Mouse (Mus musculus) heart, adult 11 months (tissue): ENCODE measurements at regions not wholly inside any gene's neighbourhood (a gene's known extent, or its start where the extent isn't known, plus 50 kb on each side); places are given as distances from the start of the nearest gene placed in this dataset.
A peak's percentile ranks its signal among the peaks of the same experiment; 100 is the strongest.
"Not testable (repeated sequence)": the region's sequence is repeated elsewhere in the genome, so short reads cannot be mapped to it uniquely, and the experiment has no call there.

Experiments
- DNase-seq: peaks from one replicate; pipeline ENCODE4 v3.0.0; 2022

DNA sequence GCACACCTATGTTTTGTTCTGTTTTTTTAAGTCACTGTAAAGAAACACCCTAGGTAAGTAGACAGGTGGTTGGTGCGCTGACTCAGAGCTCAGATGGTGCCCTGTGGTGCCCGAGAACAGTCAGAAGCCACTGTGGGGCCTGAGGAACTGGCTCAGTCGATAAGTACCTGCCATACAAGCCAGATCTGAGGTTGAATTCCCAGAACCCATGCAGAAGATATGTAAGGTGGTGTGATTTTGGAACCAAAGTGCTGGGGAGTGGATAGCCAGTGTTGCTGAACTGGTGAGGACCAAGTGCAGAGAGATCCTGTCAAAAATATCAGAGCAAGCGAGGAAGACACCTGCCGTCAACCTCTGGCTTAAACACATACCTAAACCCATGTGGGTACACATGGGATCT lies 65.4 kb downstream of the Chst1 start:
- DNase-seq = no peak

DNA sequence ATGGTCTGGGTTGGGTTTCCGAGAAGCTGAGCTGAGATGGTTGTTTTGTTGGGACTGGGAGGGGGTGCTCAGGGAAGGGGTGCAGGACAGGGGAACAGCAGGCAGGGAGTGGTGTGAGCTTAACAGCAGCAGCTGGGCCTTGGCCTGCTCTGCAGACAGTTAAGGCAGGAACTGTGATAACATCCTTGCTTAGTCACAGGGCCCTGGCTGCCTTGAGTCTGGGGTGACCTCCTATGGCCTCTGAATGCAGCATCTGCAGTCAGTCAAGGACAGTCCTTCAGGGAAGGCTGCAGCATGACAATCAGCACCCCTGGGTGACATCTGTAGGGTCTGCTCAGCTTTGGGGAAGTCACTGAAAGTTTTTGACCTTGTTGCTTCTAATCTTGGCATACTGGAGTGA lies 67.7 kb downstream of the Chst1 start:
- DNase-seq = peak; percentile 98

DNA sequence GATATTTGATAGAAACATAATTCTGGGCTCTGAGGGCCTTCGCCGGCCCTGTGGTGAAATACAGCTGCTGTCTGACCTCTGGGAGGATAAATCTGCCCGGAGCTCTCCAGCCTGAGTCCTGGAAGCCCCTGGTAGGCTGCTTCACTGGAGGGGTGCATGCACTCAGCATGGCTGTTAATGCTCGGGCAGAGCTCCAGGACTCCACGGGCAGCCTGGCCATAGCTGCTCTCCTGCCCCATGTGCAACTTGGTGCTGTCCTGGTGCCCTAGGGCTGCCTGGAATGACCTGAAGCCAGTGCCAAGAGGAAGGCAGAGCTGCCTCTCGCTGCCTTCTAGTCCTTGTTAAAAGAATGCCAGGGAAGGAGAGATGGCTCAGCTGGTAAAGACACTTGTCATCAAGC lies 68.2 kb downstream of the Chst1 start:
- peak; percentile 95 for DNase-seq

DNA sequence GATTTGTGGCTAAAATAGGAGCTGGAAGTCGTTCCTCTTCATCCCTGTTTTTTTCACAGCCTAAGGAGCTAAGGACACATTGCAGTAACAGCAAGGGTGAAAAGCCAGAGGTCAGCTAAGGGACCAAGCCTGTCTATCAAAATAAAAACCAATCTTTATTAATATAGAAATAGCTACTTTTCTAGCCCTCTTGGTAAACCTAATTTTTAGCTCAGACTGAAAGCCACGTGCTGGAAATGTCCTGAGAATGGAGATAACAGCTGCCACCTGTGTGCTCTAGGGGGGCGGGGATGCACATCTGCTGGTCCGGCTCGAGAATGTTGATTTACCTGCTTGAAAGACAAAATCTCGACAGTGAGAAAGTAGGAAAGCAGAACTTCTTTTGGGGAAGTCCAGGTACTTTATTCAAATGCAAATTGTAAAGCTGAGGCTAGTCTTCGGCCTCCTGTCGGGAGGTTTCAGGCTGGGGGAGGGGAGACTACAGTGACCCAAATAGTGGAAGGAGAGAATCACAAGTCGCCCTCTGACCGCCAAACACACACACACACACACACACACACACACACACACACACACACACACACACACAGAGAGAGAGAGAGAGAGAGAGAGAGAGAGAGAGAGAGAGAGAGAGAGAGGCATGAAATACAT lies 70.0 kb downstream of the Chst1 start:
- DNase-seq = not testable (repeated sequence)

DNA sequence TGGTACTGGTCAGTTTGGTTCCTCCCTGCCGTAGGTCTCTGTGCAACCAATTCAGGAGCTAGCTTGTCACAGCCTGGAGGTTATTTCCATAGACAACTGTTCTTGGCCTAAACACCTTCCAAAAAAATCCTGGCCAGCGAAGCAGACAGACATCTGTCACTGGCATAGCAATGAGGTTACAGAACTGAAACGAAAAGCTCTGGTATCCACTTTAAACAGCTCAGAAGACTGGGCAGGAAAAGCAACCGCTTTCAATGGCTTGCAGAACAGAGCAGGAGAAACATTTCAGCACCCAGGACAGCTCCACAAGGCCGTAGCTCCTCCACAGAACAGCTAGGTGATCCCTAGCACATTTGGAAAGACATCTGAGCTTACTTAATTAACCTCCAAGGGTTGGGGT lies 72.1 kb downstream of the Chst1 start:
- DNase-seq = no peak

DNA sequence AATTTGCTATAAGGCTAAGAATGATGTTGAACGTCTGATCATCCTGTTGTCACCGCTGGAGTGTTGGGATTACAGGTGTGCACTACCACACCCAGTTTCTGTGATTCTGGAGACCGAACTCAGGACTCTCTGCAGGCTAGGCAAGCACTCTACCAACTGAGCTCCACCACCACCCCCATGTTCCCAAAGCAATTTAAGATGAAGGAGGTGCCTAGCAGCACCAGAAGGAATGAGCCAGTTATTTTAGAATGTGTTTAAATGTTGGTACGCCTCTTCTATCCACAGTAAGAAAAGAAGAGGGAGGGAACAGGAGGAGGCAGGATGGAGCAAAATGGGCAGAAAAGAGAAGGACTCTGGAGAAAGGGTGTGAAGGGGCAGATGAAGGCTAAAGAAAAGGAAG lies 72.6 kb downstream of the Chst1 start:
- DNase-seq = no peak

DNA sequence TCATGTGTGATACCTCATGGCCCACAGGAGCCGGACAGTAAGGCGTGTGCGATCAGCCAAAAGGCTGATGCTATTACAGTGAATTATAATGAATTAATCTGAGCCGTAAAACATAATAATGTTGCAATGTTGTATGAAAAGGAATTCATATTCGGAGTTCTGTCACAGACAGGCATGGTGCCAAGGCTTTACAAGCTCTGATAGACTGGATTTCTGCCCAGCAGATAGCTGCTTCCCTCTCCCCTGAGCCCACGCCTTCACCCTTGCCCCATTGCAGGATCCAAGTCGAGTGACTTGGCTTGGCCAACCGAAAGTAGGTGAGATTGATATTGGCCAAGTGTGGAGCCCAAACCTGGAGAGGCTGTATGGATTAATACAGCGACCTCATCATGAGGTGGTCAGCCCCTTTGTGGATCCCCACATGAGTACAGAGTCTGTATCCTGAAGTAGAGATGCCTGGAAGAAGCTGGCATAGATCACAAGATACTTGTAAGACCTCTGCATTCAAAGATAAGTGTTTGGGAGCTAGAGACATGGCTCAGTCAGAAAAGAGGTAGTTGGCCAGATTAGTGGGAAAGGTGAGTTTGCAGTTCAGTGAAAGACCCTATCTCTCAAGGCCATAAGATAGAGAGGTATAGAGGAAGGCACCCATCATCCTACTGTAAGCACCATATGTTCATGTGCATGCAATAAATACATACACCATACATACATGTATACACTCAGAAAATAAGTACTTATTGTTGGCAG lies 73.7 kb downstream of the Chst1 start:
- no peak for DNase-seq

DNA sequence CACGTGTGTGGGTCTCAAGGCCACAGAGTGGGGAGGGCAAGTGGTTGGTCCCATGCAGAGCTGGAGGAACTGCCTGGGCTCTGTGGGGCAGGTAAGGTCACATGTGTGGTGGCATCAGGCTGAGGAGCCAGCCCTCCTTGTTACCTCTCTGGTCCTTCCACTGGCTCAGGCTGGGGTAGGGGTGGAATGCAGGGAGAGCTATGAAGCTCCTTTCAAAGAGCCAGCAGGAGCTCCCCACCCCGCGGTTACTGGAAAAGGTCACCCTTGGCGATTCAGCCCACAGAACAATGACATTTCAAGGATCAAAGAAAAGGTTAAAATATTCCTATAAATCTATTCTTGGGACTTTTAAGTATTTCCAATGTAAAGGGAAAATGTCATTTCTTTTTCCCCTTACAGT lies 74.4 kb downstream of the Chst1 start:
- no peak for DNase-seq

DNA sequence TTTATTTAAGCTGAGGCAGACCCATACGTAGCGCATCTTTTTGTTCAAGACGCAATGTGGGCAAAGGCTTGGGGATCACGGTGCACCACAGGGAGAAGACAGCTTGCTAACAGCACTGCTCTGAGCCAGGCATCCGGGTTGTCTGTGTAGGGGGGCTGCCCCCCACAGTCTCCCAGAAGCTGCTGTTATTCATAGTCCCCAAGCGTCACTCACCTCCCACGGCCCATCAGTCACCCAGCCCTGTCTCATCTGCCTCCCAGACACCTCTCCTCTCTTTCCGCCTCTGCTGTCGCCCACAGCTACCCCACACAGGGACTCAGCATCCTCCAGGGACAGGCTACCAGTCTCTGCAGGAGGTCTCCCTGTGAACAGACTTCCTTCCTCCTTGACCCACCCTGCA lies 75.7 kb downstream of the Chst1 start:
- DNase-seq = no peak

DNA sequence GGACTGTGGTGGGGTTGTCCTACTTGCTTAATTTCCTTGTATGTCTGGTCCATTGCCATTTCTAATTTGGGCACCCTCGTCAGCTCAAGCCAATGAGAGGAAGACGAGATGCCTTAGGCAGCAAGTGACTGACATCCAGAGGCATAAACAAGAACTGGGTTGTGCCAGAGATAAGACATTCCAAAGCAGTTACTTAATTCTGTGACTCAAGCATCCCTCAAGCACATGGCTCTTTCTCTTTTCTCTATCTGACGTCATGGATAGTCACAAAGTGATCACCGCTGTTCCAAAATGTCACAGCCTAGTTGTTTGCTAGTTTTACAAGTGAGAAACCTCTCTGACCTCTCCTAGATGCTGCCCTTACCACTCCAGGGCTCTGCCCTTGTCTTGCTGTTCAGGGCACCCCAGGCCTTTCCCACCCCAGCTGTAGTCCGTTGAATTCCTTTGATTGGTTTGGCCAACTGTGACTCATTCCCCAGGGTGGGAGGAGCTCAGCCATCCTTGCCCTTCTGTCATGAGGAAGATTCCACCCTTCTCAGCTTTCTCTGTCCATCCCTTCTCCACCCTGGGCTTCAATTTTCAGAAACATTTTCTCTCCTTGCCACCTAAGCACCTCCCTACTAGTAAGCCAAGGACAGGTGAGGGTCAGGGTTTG lies 78.9 kb downstream of the Chst1 start:
- no peak for DNase-seq

DNA sequence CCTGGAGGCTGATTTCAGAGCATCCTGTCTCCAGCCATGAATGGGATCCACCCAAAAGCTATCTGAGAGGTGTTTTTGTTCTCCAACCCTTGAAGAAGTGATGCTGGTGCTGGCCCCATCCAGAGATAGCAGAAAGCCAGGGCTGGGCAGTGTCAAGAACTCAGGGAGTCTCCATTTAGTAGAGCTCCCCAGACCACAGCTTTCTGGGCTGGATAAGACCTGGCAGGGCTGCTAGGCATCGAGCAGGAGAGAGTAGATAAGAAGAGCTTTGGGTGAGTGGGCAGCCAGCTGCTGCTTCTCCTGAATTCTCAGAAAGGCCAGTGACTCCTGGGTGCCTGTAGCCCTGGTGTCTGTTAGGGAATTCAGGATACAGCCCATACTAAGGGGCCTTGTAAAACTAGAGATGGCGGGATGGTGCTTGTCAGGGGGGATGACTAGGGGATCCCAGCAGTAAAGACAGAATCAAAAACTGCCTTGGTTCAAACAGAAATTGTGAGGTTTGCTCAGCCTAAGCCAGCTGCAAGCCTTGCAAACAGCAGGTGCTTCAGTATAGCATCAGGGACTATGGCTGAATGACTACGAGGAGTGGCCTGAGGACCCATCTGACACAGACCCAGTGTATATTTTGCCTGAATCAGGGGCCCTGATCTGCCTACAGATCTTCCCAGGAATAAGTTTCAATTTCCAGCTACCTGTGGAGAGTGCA lies 79.6 kb downstream of the Chst1 start:
- no peak for DNase-seq

DNA sequence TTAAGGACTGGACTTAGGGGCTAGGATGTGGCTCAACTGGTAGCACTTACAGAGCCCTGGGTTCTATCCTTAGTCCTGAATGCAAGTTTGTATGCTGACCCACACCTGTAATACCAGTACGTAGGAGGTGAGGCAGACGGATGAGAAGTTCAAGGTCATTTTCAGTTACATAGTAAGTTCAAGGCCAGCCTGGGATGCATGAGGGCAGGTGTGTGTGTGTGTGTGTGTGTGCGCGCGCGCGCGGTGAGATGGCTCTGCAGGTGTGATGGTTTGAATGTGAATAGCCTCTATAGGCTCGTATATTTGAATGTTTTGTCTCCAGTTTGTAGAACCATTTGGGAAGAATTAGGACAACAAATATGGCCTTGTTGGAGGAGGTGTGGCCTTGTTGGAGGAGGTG lies 82.7 kb downstream of the Chst1 start:
- no peak for DNase-seq

DNA sequence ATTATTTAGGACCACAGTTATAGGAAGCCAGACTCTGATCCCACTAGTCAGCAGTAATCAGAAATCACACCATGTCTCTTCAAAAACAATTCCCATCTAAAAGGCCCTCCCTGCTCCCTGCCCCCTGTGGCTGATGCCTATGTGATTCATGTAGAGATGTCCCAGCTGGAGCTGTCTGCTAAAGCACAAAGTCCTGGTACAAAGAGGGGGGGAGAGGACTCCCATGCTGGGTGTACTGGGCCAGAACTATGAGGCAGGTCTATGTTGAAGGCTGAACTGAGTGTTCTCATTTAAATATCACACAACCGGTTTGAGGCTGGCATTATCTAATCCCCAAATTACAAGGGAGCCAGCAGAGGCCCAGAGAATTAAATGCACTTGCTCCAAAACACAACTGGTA lies 88.2 kb downstream of the Chst1 start:
- DNase-seq = no peak

DNA sequence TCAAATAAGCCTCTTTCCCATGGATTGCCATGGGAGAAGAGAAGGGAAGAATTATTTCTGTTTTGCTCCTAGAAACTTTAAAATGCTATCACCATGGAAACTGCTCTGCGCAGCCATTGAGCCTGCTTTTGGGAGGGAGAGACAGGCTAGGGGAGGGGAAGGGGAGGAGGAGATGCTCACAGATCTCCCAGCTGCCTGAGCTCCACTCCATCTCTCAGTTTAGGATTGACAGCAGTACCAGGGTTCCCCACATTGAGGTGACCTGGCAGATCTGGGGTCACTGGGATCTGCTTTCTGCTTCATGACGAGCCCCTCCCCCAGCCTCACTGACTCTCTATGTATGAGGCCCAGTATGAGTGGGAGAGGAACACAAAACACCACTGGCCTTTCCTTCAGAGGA lies 89.7 kb downstream of the Chst1 start:
- DNase-seq = no peak

DNA sequence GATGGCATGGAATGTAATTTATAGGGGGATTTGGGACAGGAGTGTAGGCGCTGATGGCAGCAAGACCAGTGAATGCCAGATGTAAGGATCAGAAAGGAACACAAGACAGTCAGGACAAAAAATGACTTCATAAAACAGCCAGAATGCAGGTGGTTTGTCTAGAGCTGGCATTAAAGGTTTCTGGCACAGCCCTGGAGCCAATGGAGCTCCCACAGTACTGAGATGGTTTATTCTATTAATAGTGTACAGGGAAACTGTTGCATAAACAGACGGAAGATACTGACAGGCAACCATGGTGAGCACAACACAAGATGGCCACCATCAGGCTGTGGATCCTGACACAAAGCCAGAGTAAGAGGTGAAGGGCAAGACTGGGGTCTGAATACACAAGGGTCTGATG lies 90.8 kb downstream of the Chst1 start:
- DNase-seq = no peak

DNA sequence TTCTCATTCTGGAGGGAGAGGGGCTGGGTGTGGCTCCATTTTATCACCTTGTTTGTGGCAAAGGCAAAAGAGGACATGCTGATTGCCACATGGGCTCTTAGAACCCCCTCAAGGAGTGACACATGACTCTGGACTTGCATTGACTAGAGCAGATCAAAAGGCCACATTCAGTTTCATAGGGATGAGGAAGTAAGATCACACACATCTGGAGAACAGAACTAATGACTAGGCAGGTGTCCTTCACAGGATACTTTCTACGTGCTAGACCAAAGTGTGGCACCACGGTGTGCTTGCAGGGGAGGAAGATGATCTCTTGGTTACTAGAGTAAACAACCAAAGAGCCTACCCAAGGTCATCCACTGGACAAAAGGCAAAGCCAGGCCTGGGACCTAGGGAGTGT lies 91.9 kb downstream of the Chst1 start:
- no peak for DNase-seq

DNA sequence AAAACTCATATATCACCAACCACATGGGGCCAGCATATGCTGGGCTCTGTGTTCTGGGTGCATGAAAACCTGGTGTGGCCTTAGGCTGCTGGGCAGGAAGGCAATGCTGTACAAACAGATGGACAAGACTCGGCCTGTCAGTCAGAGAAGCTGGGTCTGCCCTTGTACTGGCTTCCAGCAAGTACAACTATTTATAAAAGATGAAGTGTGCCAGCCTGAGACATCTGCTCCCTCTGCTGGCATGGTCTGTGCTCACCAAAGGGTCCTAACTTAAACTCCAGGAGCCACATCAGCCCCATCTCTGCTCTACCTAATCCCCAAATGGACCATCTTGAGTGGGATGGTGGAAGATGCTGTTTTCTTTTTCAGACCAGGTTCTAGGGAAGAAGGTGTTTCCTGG lies 93.1 kb downstream of the Chst1 start:
- DNase-seq = no peak

DNA sequence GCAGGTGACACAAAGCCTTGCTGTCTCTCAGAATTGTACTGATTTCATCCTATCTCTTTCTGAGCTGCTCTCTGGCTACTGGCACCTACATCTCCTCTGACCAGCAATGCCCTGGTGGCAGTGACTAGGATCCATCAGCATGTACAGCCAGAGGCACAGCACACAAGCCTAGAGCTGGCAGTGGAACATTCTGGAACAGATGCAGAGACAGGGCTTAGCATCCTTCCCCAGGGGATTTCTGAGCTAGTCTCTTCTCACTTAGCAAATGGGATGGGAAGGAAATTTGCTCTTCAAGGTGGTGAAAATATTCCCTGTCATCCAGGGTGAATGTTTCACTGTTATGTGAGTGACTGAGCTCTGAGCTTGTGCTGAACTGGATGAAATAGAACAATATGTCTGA lies 93.5 kb downstream of the Chst1 start:
- no peak for DNase-seq

DNA sequence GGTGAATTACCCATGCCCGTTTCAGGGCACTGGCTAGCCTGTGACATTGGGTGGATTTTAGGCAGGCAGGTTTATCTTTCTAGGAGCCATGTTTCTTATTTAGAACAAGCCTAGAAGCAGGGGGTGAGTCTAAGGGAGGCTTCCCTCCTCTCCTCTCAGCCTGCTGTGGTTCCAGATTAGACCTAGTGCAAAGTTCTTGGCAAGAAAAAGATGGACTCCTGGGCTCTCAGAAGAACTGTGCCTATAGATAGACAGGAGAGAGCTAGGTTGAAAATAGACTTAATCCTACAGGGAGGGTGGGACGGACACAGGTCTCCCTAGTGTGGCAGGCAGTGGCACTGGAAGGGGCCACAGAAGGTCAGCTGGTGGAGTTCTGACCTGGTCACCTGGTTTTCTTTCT lies 95.3 kb downstream of the Chst1 start:
- no peak for DNase-seq

DNA sequence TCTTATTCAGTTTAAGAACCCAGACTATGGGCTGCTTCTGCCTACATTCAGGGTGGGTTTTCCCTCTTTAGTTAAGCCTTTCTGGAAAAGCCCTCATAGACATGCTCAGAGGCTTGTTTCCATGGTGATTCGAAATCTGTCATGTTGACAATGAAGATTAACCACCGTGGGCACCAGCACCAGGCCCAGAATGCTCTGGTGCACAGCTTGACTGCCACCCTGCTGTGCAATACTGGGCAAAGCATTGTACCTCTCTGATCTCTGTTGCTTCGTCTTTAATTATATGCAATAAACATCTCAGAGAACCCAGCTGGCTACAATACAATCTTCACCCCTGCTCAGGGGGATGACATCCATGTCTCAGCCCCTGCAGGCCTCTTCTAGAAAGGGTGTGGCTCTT lies 96.4 kb downstream of the Chst1 start:
- no peak for DNase-seq

DNA sequence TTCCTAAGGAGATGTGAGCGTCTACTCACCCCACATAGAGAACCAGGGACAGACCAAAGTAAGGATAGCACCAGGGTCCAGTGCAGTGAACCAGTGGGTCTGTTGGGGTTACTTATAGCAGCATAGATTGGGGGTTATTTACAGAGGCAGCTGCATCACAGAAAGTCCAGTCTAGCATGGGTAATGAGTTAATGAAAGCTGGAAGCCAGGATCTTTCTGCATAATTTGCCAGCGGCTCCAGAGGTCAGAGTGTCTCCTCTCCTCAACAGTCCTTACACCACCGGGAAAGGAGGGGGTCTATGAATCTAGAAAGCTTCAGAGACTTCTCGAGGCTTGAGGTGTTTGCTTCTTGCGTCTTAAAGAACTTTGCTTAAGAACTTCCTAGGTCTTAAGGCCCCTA lies 98.2 kb downstream of the Chst1 start:
- no peak for DNase-seq

DNA sequence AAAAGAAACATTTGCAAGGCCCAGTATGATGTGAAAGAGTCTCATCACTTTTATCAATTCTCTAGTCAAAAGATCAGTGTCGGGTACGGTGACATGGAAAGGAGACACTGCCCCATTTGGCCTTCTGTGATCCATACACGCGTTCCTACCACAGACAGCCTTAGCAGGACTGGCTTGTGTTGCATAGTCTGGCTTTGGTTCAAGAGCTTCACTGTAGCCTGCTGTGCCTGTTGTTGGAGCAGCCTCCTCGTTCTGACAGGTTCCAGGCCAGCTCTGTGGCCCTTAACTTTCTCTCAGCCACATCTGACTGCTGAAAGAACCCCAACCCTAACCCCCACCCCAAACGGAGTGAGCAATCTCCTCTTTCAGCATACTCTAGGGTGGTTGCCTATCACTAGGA lies 99.9 kb downstream of the Chst1 start:
- DNase-seq = no peak

DNA sequence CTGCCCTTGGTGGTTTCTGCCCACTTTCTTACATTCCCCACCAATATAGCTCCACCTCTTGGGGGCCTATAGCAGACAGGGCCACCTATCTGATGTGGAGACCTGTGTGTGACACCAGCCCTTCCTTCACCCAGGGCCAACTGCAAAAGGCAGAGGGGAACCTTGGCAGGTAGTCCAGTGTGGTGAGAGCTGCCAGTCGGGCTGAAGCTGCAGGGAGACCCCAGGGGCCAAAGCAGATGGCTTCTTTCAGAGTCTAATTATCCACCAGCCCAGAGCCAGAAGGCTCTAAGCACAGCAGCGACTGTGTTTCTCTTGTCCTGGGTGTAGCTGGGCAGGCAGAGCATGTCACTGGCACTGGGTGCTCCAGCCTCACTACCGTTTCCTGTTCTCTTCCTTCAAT lies 104.5 kb downstream of the Chst1 start:
- DNase-seq = no peak

DNA sequence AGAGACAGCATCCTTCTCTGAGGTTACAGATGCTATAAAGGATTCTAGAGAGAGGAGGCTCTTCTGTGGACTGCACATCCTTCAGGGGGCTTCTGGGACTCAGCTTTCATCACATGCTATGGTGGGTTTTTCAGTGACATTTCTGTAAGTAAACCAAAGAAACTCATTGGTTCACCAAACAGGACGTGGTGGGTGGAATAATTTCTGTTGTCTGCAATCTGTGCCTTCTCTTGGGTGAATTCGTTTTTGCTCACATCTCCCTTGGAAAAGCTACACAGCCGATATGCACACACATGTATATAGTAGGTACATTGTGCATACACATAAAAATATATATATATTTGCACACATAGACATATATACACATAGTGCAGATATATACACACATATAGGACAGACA lies 110.2 kb downstream of the Chst1 start:
- no peak for DNase-seq
